Mouse (Mus musculus) c-Kit-negative CD71-positive TER-119-positive erythroid progenitor cells, embryonic 14.5 days (primary cell): ENCODE measurements around the gene Habp2.
"Not testable (repeated sequence)": the region's sequence is repeated elsewhere in the genome, so short reads cannot be mapped to it uniquely, and the experiment has no call there.

Source experiments
- DNase-seq: peaks from one replicate; pipeline ENCODE4 v3.0.0-alpha.2; 2013; ENCODE audit warnings: low read depth, low spot score

The Habp2 gene

DNA sequence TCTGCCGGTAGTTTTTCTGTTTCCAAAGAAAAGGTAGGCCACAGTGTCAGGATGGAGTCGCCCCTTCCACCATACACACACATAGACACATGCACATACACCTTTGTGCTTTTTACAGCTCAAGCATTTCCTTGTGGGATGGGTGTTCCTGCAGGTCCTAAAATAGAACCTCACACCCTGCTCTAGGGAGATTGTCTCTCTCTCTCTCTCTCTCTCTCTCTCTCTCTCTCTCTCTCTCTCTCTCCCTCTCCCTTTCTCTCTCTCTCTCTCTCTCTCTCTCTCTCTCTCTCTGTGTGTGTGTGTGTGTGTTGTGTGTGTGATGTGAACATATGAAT lies 70.4 kb downstream of the Habp2 start:
- DNase-seq, result not testable (repeated sequence)

DNA sequence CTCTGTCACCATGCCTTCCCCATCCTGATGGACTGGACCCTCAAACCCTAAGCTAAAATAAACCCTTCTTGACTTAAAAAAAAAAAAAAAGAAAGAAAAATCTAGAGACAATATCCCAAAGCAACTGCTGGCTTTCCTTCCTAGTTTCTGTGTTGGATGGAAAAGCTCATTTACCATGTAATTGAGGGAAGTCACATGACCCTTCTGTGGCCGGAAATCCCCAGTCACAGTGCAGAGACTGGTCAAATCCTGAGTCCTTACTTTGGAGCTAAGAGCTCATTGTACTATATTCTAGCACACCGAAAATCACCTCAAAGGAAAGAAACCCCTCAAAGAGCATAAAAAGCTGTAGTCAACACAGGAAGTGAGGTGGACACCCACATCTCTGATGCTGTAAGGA lies 72.0 kb downstream of the Habp2 start:
- no peak for DNase-seq

- DNase-seq, result no peak
Measured at GRCm38 (mm10) chr19:56363721-56364460, 77.0 kb downstream of the Habp2 start.

GRCm38 (mm10) chr19:56364563-56364962 lies 77.6 kb downstream of the Habp2 start:
- no peak for DNase-seq

GRCm38 (mm10) chr19:56366168-56366567 lies 79.2 kb downstream of the Habp2 start:
- DNase-seq, result no peak

DNA sequence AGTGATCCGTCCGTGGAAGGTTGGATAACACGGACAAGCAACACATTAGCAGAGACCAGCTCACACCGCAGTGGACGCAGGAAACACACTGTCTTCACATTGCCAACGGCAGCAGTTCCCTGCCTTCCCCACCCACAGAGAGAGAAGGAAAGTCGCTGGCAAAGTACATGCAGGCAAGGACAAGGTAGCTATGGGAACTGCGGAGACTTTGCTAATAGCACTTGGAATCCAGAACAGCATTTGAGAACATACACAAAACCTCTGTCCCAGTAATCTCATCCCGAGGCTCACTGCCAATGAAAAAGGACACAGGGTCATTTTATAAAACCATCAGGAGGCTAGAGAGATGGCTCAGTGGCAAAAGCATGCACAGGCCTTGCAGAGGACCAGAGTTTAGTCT lies 79.7 kb downstream of the Habp2 start:
- no peak for DNase-seq

GRCm38 (mm10) chr19:56367778-56368177 lies 80.8 kb downstream of the Habp2 start:
- no peak for DNase-seq

DNA sequence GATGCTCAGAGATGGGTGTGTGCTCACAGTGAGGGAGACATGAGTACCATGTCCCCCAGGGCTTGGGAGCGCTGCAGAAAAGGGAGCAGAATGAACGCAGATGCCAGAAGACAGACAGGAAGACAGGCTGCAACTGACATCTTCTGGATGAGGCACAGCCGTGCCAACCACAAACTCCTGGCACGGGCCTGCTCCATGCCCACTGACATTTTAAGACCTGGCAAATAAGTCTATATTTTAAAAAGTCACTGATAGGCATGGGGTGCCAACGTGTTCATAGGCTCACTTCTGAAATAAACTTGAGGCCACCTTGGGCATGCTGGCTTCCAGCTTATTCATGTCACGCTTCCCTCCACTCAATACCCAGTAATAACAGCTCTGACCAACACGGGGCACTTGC lies 82.0 kb downstream of the Habp2 start:
- DNase-seq, result no peak
